Mouse (Mus musculus) ES-E14 (cell line): ENCODE data around the gene Zfp385b.

Experiments
- CHD2 ChIP-seq: IDR thresholded peaks from 2 replicates; pipeline ENCODE4 v1.6.1; 2014; ENCODE audit warnings: mild to moderate bottlenecking, low read depth, low read length, inconsistent platforms
- HCFC1 ChIP-seq: IDR thresholded peaks from 2 replicates; pipeline ENCODE4 v1.6.1; 2012; ENCODE audit warnings: low read length, inconsistent platforms, borderline replicate concordance; ENCODE audit not compliant: insufficient read depth
- MAFK ChIP-seq: IDR thresholded peaks from 2 replicates; pipeline ENCODE4 v1.6.1; 2014; ENCODE audit warnings: mild to moderate bottlenecking, low read depth, low read length, inconsistent platforms; ENCODE audit not compliant: insufficient read depth
- ZC3H11A ChIP-seq: IDR thresholded peaks from 2 replicates; pipeline ENCODE4 v1.6.1; 2012; ENCODE audit warnings: low read depth, mild to moderate bottlenecking, inconsistent platforms, low read length, borderline replicate concordance
- ZNF384 ChIP-seq: IDR thresholded peaks from 2 replicates; pipeline ENCODE4 v1.6.1; 2012; ENCODE audit warnings: low read depth, low read length, inconsistent platforms

- TF ChIP-seq MAFK: no peak
- TF ChIP-seq ZNF384: no peak
- no peak for TF ChIP-seq CHD2
- no peak for TF ChIP-seq ZC3H11A
- TF ChIP-seq HCFC1: no peak
These were observed 425.6 kb downstream of the Zfp385b start for GRCm38 (mm10) chr2:77393881-77394280.
